Mouse (Mus musculus) kidney, postnatal 4 days (tissue): ENCODE measurements around the gene Cxcl5.
"Not testable (repeated sequence)": the region's sequence is repeated elsewhere in the genome, so short reads cannot be mapped to it uniquely, and the experiment has no call there.

Experiments
- DNase-seq, 2 experiments: peaks; one replicate each; pipeline ENCODE4 v3.0.0; 2021; ENCODE audit warnings: mixed read lengths in 2 of 2

The Cxcl5 gene

DNA sequence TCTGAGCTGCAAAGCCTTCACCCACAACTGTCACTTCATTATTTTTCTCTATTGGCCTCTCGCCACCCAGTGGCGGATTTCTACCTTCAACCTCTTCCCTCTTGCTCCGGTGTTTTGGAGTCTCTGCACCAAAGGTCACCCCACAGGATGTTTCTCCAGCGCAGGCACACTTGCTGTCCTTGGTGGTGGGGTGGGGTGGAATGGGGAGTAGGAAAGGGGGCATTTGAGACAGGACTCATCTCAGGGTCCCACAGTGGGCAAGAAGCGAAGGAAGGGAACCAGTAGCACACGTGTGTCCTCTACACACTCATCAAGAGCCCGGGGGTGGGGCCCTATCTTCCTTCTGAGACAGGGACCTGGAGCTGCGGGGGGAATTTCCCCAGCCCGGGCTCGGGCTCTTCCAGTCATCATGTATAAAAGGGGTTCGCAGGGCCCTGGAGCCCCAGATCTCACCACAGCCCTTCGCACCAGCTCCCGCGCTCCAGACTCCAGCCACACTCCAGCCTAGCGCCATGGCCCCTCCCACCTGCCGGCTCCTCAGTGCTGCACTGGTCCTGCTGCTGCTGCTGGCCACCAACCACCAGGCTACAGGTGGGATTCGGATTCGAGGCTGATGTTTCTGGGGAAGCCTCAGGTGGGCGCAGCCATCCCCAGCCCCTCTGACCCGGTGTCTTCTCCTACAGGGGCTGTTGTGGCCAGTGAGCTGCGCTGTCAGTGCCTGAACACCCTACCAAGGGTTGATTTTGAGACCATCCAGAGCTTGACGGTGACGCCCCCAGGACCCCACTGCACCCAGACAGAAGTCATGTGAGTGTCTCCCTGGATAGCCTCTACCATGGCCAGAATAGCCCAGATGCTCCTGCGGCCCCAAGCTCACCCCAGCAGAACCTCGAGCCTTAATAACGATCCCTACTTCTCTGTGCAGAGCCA, 26.8 kb downstream of the Cxcl5 start, which contains the start of gene Cxcl3:
Gene Cxcl3, plus strand, starts transcription at position 445 of the 930 bp plus-strand sequence.
- DNase-seq, result peak; percentile 64 to 65

DNA sequence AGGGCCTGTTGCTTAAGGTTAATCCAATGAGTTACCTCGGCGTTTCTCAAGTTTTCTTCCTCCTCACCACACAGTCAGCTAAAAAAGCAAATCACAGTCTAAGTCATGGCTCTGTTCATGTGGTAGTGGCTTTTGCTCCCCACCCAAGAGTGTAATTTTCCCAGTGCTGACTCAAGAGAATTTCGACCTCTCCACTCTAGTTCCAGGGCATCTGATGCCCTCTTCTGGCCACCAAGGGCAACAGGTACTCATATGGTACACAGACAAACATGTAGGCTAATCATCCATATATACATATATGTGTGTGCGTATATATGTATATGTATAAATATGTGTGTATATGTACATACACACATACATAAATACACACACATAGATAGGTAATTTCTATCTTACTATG, 29.0 kb downstream of the Cxcl5 start:
- DNase-seq, result no peak

DNA sequence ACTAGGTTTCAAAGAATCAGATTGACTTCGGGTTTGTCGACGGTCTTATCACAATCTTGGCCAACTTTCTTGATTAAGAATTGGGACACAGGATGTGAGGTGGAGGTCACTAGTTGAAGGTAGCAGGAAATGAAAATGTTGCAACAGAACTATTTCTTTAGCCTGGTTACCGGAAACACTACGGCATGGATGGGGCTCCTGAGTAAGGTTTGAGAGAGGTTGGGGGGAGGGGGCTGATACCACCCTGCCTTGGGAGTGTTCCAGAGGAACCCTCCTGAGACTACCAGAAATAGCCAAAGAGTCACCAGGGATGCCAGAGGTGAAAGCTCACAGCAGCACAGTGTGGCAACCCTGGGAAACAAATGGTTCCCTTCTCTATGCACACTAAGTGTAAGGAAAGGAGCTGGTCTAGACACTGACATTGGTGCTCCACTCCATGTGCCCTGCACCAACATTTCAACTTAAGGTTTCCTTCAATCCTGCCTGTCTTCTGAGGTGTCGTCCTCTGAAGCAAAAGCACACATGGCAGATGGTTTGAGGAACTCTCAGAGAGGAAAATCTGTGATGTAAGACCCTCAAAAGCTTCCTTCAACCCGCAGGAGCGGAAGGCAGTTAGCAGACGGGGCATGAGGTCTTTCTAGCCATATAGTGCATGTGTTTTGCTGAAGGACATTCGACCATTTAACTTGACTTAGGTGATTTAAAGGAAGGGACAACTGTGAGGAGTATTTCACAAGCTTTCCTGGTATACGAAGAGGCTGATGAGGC, 30.3 kb downstream of the Cxcl5 start:
- peak; percentile 5 to 16 for DNase-seq

DNA sequence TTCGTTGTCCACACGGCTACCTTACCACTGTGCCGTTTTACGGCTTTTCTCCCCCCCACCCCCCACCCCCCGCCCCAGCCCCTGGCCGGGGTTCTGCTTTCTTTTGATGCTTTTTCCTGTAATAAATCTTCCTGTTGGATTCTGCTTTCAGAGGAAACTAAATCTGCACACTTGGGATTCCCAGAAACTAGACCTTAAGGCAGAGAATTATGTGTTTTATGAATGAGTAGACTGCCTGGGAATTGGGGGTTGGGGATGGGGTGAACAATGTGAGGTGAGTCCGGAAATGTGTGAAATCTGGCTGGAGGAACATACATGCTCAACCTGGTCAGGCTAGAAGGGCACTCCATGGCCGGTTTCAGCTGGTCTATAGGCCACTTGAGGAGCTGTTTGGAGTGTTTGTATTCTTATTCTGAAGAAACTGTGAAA, 30.9 kb downstream of the Cxcl5 start:
- no peak for DNase-seq

DNA sequence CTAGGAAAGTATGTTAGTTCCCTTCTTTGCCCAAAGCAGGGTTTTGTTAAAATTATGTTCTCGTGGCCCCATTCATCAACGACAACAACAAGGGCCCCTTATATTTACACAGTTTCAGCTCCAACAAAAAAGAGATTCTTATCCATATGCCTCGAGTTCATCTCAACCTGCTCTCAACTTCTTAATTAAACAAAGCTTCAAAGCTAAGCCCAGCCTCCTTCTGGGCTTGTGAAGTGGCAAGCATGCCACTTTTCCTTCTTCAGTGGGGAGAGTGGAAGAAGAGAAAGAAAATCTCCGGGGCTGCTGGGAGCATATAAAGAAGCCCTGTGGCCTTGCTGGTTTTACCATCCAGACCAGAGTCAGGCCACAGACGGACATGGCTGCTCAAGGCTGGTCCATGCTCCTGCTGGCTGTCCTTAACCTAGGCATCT, 35.0 kb downstream of the Cxcl5 start, which contains the start of gene Cxcl15:
Gene Cxcl15, plus strand, starts transcription at position 340 of the 431 bp plus-strand sequence.
- no peak for DNase-seq

DNA sequence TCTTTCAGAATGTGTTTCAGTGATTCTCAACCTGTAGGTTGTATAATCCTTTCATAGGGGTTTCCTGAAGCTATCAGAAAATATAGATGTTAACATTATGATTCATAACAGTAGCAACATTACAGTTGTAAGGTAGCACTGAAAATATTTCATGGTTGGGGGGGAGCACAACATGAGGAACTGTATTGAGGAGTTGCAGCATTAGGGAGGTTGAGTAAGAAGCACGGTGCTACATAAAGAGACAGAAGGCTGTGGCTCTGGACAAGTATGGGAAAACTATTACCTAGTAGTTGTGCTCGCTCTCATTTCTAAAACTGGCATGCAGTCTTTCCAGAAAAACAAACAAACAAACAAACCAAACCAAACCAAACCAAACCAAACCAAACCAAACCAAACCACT, 36.2 kb downstream of the Cxcl5 start:
- not testable (repeated sequence) for DNase-seq

DNA sequence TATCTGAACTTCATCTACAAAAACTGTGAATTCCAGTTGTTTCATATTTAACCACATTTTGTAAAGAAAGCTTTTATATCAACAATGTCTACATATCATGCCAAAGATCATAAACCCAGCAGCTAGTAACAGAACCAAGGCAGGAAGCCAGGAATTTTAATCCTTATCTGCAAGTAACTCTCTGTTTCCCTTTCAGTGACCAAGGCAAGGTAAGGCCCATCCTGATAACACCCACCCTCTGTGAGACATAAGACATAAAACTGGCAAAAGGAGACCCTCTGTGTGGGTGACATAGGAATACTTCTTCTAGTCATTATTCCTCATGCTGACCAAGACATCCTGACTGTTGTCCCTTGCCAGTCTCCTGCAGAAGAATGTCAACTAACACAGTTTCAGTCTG, 45.4 kb downstream of the Cxcl5 start:
- no peak for DNase-seq

DNA sequence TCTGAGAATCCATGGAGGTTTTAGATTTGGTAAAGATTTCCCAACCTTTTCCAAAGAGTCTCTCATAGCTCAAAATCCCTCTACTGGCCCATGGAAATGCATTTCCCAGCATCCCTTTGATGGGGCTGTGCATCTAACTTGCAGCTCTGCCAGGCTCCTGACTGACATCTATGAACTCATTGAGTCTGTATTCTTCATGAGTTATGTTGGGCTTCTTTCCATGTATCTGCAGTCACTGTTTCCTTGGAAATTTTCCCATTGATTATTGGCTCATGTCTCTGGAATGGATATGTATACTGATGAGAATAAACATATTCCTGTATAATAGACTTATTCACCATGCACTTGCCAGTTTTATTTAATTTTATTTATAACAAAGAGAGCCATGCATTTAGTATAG, 46.9 kb downstream of the Cxcl5 start:
- no peak for DNase-seq

DNA sequence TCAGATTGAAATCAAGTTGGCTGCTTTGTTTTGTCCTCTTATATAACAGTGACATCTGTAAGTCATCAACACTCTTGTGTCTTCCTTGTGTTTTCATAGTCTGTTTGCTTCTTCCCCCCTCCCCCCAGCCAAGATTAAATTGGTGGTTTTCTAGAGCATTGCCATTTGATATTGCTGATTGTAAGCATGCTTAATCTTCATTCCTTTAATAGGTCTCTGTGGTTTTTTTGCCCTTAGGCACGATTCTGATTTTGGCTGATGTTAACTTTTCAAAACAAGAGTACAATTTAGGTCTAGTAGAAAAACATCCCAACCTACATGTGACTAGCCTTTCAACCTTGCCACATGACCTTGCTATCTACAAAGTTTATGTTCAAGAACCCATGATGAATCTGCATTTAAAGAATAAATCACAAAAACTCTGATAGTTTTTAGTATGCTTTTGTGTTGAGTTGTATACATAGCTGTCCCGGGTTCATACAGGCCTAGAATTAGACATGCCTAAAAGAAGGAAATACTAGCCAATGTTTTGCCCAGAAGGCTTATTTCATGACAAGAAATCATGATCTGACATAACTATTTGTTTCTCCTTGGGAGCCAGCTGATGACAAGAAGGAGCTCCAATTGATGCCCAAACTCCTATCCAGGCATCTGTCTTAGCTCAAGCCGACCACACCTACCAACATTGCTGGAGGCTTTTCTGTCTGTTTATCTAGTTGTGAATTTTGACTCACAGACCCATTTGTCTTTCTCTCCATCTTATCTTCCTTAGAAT, 48.2 kb downstream of the Cxcl5 start:
- DNase-seq, result no peak
